Mouse (Mus musculus) spleen, embryonic (tissue): ENCODE data around the gene Akap7.

Source experiments
- CTCF ChIA-PET: fragments of 350-600 bp; sonication (Branson Sonifier 250); formaldehyde crosslinking; loops from one replicate; lab custom pipeline; 2022; lab: Charles Lee

Akap7 gene

GRCm38 (mm10) chr10:25258171-25258570 is 49.5 kb downstream of the Akap7 start:
- CTCF ChIA-PET, result no interaction called here

DNA sequence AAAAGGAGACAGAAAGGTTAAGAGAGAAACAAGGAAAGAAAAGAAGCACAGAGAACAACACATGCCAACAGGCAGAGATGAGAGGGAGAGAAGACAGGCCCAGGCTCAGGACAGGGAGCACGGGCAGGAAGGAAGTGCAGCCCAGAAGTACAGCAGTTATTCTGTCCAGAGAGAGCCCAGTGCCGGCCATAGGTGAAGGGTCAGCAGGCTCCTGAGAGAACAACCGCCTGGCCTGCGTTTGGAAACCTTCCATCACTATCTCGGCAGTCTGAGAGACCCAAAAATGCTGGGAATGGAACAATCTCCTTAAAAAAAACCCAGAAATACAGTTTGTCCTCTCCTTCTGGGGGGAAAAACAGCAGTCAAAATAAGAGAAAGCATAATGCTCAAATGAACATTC is 50.2 kb downstream of the Akap7 start:
- CTCF ChIA-PET, result no interaction called here

GRCm38 (mm10) chr10:25253474-25253873 is 54.2 kb downstream of the Akap7 start:
- CTCF ChIA-PET, result interaction anchor here (0.6 kb wide), 1 partner anchor 475 kb away, joined by 6 read pairs; no protein-coding TSS in a partner anchor

- CTCF ChIA-PET, result interaction anchor here (0.6 kb wide), 1 partner anchor 475 kb away, joined by 6 read pairs; no protein-coding TSS in a partner anchor
These were observed 54.7 kb downstream of the Akap7 start for GRCm38 (mm10) chr10:25253006-25253405.

GRCm38 (mm10) chr10:25250108-25250507 is 57.6 kb downstream of the Akap7 start:
- CTCF ChIA-PET, result no interaction called here

GRCm38 (mm10) chr10:25246173-25246572 is 61.5 kb downstream of the Akap7 start:
- CTCF ChIA-PET, result interaction anchor here (0.6 kb wide), 1 partner anchor 1553 kb away, joined by 7 read pairs; no protein-coding TSS in a partner anchor

GRCm38 (mm10) chr10:25239156-25239555 is 68.5 kb downstream of the Akap7 start:
- CTCF ChIA-PET, result no interaction called here

GRCm38 (mm10) chr10:25234080-25234479 is 73.6 kb downstream of the Akap7 start:
- CTCF ChIA-PET, result no interaction called here

GRCm38 (mm10) chr10:25232700-25233099 is 75.0 kb downstream of the Akap7 start:
- CTCF ChIA-PET, result interaction anchor here (1.0 kb wide), 1 partner anchor 255 kb away, joined by 3 read pairs; no protein-coding TSS in a partner anchor

- CTCF ChIA-PET, result no interaction called here
These were observed 76.3 kb downstream of the Akap7 start for GRCm38 (mm10) chr10:25231358-25231757.

DNA sequence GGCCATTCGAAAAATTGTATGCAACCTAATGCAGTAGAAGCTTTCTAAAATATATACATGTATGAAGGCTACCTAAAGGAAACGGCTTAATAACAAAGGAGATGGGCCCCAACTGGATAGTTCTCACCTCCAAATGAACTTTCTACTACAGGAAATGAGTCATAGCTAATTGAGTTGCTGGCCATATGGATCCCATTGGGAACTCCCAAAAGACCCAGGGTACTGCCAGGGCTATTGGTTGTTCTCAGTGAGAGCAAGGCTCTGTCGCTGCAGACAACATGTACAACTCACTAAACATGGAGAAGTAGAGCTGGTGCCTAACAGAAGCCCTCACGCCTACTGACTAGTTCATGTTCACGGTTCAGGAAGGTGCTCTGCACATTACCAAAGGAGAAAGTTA is 83.3 kb downstream of the Akap7 start:
- CTCF ChIA-PET, result interaction anchor here (0.6 kb wide), 1 partner anchor 1340 kb away, joined by 4 read pairs; no protein-coding TSS in a partner anchor

- CTCF ChIA-PET, result no interaction called here
These were observed 86.9 kb downstream of the Akap7 start for GRCm38 (mm10) chr10:25220754-25221153.

- CTCF ChIA-PET, result interaction anchor here (0.7 kb wide), 1 partner anchor 235 kb away, joined by 3 read pairs; no protein-coding TSS in a partner anchor
These were observed 87.7 kb downstream of the Akap7 start for GRCm38 (mm10) chr10:25219901-25220495.

- CTCF ChIA-PET, result interaction anchor here (0.7 kb wide), 1 partner anchor 235 kb away, joined by 3 read pairs; no protein-coding TSS in a partner anchor
These were observed 88.4 kb downstream of the Akap7 start for GRCm38 (mm10) chr10:25219220-25219628.

GRCm38 (mm10) chr10:25218746-25219145 is 88.9 kb downstream of the Akap7 start:
- CTCF ChIA-PET, result no interaction called here

GRCm38 (mm10) chr10:25215977-25216376 is 91.7 kb downstream of the Akap7 start:
- CTCF ChIA-PET, result no interaction called here

DNA sequence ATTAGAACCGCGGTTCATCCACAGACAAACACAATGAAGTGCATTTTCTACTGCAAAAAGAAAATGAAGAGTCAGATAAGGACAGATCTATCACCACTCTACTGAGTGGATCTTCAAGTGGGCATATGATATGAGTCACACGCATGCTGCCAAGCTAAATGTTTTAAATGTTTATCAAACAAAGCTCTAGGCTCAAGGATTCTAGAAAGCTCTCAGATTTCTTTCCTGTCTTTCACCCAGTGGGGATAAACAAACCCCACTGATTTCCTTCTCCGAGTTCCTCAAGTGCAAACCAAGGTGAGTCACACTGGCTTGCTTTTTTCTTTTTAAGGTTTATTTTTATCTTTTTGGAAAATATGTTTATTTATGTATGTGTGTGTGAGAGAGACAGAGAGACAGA is 94.0 kb downstream of the Akap7 start:
- CTCF ChIA-PET, result no interaction called here

GRCm38 (mm10) chr10:25208619-25209018 is 99.1 kb downstream of the Akap7 start:
- CTCF ChIA-PET, result no interaction called here

DNA sequence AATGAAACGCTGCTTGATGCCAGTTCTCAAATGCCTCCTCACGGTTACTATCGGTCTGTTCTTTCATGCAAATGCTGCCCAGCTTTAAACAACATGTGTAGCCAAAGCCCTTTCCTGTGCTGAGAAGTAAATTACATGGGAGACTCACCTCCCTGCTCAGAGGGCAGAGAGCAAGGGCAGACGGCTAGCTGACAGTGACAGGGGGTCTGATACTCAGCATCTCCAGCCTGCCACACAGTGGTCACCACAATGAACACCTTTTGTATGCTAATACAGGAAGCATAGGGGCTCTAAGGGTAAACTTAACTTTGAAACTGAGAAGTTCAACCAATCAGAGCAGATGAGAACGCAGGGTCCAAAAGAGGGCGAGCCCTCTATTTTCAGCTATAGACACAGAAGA is 99.8 kb downstream of the Akap7 start:
- CTCF ChIA-PET, result no interaction called here

DNA sequence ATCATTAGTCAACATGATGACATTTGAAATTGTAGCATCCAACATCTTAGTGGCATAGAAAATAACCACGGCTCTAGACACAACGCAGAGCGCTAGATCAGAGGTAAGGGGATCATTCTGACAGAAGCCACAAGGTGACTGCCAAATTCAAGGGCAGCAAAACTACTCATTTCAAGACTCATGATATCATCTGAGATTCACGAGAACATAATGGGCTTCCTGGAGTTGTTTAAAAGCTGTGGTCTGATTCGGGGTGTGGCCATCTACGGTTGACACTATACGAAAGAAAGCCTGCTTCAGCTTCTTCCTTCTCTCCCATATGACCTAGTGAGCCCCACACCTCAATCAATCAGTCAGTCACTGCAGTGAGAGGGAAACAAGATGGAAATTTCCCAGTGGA is 107.0 kb downstream of the Akap7 start:
- CTCF ChIA-PET, result no interaction called here

- CTCF ChIA-PET, result interaction anchor here (0.7 kb wide), 1 partner anchor 400 kb away, joined by 3 read pairs; no protein-coding TSS in a partner anchor
These were observed 107.9 kb downstream of the Akap7 start for GRCm38 (mm10) chr10:25199510-25200353.

DNA sequence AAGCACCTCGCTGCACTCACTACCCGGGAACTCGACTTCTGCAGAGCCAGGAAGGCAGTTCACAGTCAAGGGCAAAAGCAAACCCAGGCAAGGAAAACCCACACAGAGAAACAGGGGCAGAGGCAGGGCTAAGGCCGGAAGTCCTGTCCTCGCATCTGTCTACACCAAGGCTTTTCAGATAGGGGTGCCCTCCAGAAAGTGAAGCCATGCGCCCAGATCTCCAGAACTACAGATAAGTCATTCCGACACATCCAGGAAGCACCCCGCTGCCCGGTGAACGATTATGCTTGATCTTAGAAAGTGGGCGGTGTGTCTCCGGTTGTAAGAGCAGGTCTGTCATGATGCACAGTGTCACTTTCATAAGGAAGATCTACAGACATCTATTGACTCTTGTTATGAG is 109.1 kb downstream of the Akap7 start:
- CTCF ChIA-PET, result no interaction called here
